Mouse (Mus musculus): ENCODE measurements around the gene Gpd1.
"Not testable (repeated sequence)": the region's sequence is repeated elsewhere in the genome, so short reads cannot be mapped to it uniquely, and the experiment has no call there.

Gene Gpd1

GRCm38 (mm10) chr15:99723120-99723514 lies 5.8 kb downstream of the Gpd1 start:
- DNase-seq (ENCODE audit: low spot score) = no peak

GRCm38 (mm10) chr15:99723515-99724291 lies 6.4 kb downstream of the Gpd1 start:
- no peak for DNase-seq (ENCODE audit: low spot score)

- DNase-seq (ENCODE audit: low spot score) = no peak
These were observed 7.1 kb downstream of the Gpd1 start for GRCm38 (mm10) chr15:99724292-99725021.

GRCm38 (mm10) chr15:99725341-99726155 lies 8.2 kb downstream of the Gpd1 start, which contains the start of gene Cox14:
Cox14 (plus strand) TSS chr15:99725618.
- DNase-seq (ENCODE audit: low spot score) = peak; percentile 98

- DNase-seq (ENCODE audit: low spot score) = no peak
These were observed 9.2 kb downstream of the Gpd1 start for GRCm38 (mm10) chr15:99726549-99726948.

- DNase-seq (ENCODE audit: low spot score) = not testable (repeated sequence)
These were observed 9.7 kb downstream of the Gpd1 start for GRCm38 (mm10) chr15:99727039-99727438.

GRCm38 (mm10) chr15:99727525-99727924 lies 10.2 kb downstream of the Gpd1 start:
- DNase-seq (ENCODE audit: low spot score) = no peak

- DNase-seq (ENCODE audit: low spot score) = no peak
These were observed 10.9 kb downstream of the Gpd1 start for GRCm38 (mm10) chr15:99728211-99728610.

- no peak for DNase-seq (ENCODE audit: low spot score)
These were observed 11.9 kb downstream of the Gpd1 start for GRCm38 (mm10) chr15:99729056-99729783.

GRCm38 (mm10) chr15:99731167-99731566 lies 13.9 kb downstream of the Gpd1 start:
- DNase-seq (ENCODE audit: low spot score) = no peak

GRCm38 (mm10) chr15:99731678-99732077 lies 14.4 kb downstream of the Gpd1 start:
- no peak for DNase-seq (ENCODE audit: low spot score)

- DNase-seq (ENCODE audit: low spot score) = no peak
These were observed 15.9 kb downstream of the Gpd1 start for GRCm38 (mm10) chr15:99733186-99733585.

- DNase-seq (ENCODE audit: low spot score) = peak; percentile 100
These were observed 18.3 kb downstream of the Gpd1 start for GRCm38 (mm10) chr15:99735631-99736030.

- DNase-seq (ENCODE audit: low spot score) = no peak
These were observed 19.4 kb downstream of the Gpd1 start for GRCm38 (mm10) chr15:99736675-99737074.

- DNase-seq (ENCODE audit: low spot score) = no peak
These were observed 22.9 kb downstream of the Gpd1 start for GRCm38 (mm10) chr15:99740229-99740628.

- DNase-seq (ENCODE audit: low spot score) = no peak
These were observed 36.9 kb downstream of the Gpd1 start for GRCm38 (mm10) chr15:99754204-99754603.

- DNase-seq (ENCODE audit: low spot score) = no peak
These were observed 50.2 kb downstream of the Gpd1 start for GRCm38 (mm10) chr15:99767467-99767866.

GRCm38 (mm10) chr15:99768761-99769160 lies 51.4 kb downstream of the Gpd1 start:
- no peak for DNase-seq (ENCODE audit: low spot score)

GRCm38 (mm10) chr15:99771004-99771500 lies 53.7 kb downstream of the Gpd1 start:
- no peak for DNase-seq (ENCODE audit: low spot score)

GRCm38 (mm10) chr15:99771601-99772276 lies 54.4 kb downstream of the Gpd1 start:
- no peak for DNase-seq (ENCODE audit: low spot score)
